Mouse (Mus musculus) hindbrain, embryonic 16.5 days (tissue): ENCODE measurements around the gene Ythdf1. TPM values are rescaled to one million over a fixed set of nuclear protein-coding genes. Genes with fewer than 3 reads are reported as not detected.

Source experiments
- ATAC-seq: fragments of 200-750 bp; cut with Nextera tagmentation; 2 replicates; pipeline ENCODE4 v1.8.0; 2017; ENCODE audit warnings: moderate TSS enrichment, moderate library complexity
- H3K27ac ChIP-seq: fragments of 300-500 bp; sonication (generic); 2 replicates; pipeline ENCODE4 v1.5.1; 2014; ENCODE audit warnings: low read depth, mild to moderate bottlenecking, control low read depth, low read length, moderate library complexity
- H3K27me3 ChIP-seq: fragments of 300-500 bp; sonication (generic); replicated peaks from 2 replicates; pipeline ENCODE4 v1.6.1; 2014; ENCODE audit warnings: low read length; ENCODE audit not compliant: control insufficient read depth, insufficient read depth
- H3K36me3 ChIP-seq: fragments of 300-500 bp; sonication (generic); 2 replicates; pipeline ENCODE4 v1.6.1; 2014; ENCODE audit warnings: mild to moderate bottlenecking, low read length, moderate library complexity, mixed read lengths; ENCODE audit not compliant: control insufficient read depth, insufficient read depth
- H3K4me1 ChIP-seq: fragments of 300-500 bp; sonication (generic); 2 replicates; pipeline ENCODE4 v1.6.1; 2014; ENCODE audit warnings: low read depth, low read length; ENCODE audit not compliant: control insufficient read depth, insufficient read depth
- H3K4me2 ChIP-seq: fragments of 300-500 bp; sonication (generic); 2 replicates; pipeline ENCODE4 v1.6.1; 2014; ENCODE audit warnings: mild to moderate bottlenecking, low read length, control low read depth, moderate library complexity
- H3K4me3 ChIP-seq: fragments of 300-500 bp; sonication (generic); 2 replicates; pipeline ENCODE4 v1.5.1; 2014; ENCODE audit warnings: mild to moderate bottlenecking, low read length, control low read depth, moderate library complexity
- H3K9ac ChIP-seq: fragments of 300-500 bp; sonication (generic); 2 replicates; pipeline ENCODE4 v1.6.1; 2014; ENCODE audit warnings: low read depth, mild to moderate bottlenecking, control low read depth, low read length, moderate library complexity
- H3K9me3 ChIP-seq: fragments of 300-500 bp; sonication (generic); 2 replicates; pipeline ENCODE4 v1.6.1; 2014; ENCODE audit warnings: mild to moderate bottlenecking, low read length, moderate library complexity; ENCODE audit not compliant: control insufficient read depth
- WGBS: fragments of 180-500 bp; shearing (Covaris S2); extraction: QIAGEN DNeasy Blood & Tissue Kit; methylation state at CpG from one replicate; pipeline ENCODE4 v1.1.7; 2014; 5-methylcytosine and 5-hydroxymethylcytosine counted together
- polyA plus RNA-seq: library from polyadenylated mRNA; unstranded; fragments of >200 nt; fragmentation: Nextera tagmentation; extraction: Ambion mirVana; gene quantifications from 2 replicates; pipeline ENCODE4 v1.2.1, GENCODE M21; 2015

The Ythdf1 gene
- polyA plus RNA-seq, 1 experiment from 2014 or later = 12.0 TPM

DNA sequence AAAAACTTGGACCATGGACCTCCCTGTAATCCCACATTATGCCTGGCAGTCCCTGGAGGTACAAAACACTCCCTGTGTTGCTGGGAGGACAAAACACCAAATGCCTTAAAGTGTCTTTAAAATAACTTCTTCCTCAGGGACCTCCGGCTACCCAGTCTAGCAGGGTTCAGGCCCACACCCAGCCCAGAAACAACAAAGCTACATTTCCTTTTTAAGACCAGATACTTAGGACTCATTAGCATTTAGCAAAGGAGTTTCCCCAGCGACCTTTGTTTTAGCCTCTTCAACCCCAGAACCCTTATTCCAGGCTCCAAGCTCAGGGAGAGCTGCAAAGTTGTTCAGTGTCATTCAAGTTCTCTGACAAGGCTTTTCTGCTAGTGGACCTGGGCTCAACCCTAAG lies 32.9 kb upstream of the Ythdf1 start:
- Histone ChIP-seq H3K4me2 (peak overlapping the region; percentile 74), H3K4me3 (peak overlapping the region; percentile 53), H3K27ac (peak overlapping the region; percentile 68), H3K36me3 (no peaks in the 10 kb centered on the region), H3K9ac (peak overlapping the region; percentile 73), H3K27me3 (no peaks in the 10 kb centered on the region), H3K4me1 (peaks cover 25% of the 10 kb centered on the region), H3K9me3 (no peaks in the 10 kb centered on the region)
- no peak for ATAC-seq
- WGBS = 9% methylated on average over 2 of the region's 2 CpGs

DNA sequence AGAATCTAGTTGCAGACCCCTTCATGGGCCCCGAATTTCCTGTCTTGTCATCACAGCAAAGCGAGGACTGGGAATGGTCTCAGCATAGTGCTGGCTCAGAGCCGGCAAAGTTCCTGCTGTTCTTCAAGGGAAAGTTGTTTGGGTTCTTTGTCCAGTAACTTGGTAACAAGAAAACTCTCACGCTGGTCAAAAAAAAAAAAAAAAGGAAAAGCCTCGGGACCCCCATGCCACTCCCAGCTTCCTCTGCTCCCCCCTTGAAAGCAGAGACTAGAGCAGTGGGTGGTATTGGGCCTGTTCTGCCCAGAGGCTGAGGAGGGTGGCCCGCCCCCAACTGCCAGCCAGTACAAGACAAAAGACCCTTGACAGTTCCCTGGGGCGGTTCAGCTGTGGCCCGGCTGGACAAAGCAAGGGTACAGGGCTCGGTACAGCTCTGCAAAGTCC lies 32.0 kb upstream of the Ythdf1 start:
- H3K9ac ChIP-seq = peak overlapping the region; percentile 73
- H3K36me3 ChIP-seq = no peaks in the 10 kb centered on the region
- peak overlapping the region; percentile 53 for H3K4me3 ChIP-seq
- H3K27ac ChIP-seq = peak overlapping the region; percentile 68
- no peaks in the 10 kb centered on the region for H3K27me3 ChIP-seq
- H3K4me2 ChIP-seq = peak overlapping the region; percentile 74
- H3K9me3 ChIP-seq = no peaks in the 10 kb centered on the region
- ATAC-seq = peak; percentile 78
- H3K4me1 ChIP-seq = peaks cover 25% of the 10 kb centered on the region
- 2% methylated on average over 9 of the region's 9 CpGs for WGBS

DNA sequence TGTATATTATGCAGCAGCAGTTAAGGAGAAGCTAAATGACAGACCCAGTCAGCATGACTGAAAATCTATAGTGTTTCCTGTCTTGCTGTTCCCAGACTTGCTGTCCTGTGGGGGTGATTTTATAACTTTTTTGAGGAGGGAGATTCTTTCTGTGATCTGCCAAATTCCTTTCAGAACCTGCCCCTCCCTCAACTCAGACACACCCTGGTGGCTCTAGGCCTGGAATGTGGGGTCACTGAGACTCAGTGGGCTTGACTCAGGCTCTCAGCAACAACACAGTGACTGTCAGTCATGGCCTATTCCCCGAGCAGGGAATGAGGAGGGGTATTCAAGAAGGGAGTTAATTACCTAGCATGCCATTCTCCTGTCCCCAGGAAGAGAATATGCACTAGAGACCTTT lies 29.2 kb upstream of the Ythdf1 start:
- Histone ChIP-seq H3K9me3 (no peaks in the 10 kb centered on the region), H3K9ac (no peak overlapping the region), H3K4me3 (no peak overlapping the region), H3K27ac (no peak overlapping the region), H3K4me2 (no peak overlapping the region), H3K36me3 (no peaks in the 10 kb centered on the region), H3K4me1 (peaks cover 24% of the 10 kb centered on the region), H3K27me3 (no peaks in the 10 kb centered on the region)
- no peak for ATAC-seq
- 15% methylated on average over 1 of the region's 1 CpGs for WGBS

DNA sequence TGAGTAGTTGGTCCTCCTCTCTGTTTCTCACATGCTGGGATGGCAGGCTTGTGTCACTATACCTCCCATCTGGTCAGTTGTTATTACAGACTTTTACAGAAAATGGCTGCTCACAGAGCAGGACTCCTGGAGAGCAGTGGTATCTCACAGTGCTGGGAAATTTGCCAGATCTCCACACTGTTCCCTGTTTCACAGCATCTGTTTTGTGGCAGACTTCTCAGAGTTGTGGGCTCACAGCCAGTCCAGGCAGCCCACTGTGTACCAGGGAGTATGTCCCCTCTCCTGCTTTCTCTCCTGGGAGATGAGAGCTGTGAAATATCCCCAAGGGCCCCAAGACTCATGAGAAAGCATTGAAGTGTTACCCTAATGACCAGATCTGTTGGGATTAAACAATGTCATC lies 21.1 kb upstream of the Ythdf1 start:
- no peak overlapping the region for H3K4me3 ChIP-seq
- no peaks in the 10 kb centered on the region for H3K27me3 ChIP-seq
- H3K4me2 ChIP-seq = no peak overlapping the region
- no peaks in the 10 kb centered on the region for H3K9me3 ChIP-seq
- ATAC-seq = 0 out of 2 replicates have a peak, but pooled peaks have one; percentile 52
- no peak overlapping the region for H3K9ac ChIP-seq
- H3K27ac ChIP-seq = peak overlapping the region; percentile 42; the same call in 1 of the 2 replicates
- H3K4me1 ChIP-seq = no peaks in the 10 kb centered on the region
- peaks cover 4% of the 10 kb centered on the region; the same call in 1 of the 2 replicates for H3K36me3 ChIP-seq

DNA sequence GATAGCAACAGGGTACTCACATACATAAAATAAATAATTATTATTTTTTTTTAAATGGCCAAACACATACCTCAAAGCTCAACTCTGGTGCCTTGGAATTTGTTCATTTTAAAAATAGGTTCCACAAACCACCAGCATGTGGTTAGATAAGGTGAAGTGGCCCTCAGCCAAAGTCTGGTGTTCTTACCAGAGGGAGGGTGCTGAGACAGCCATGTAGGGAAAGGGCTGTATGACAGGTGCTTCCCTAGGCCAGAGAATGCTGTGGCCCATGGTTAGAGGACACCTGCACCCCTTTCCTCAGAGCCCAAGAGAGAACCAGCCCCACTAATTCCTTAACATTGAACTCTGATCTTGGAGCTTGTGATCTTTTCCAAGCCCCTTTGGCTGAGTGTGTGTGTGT lies 19.4 kb upstream of the Ythdf1 start:
- no peaks in the 10 kb centered on the region for H3K4me1 ChIP-seq
- no peak overlapping the region for H3K4me3 ChIP-seq
- peaks cover 4% of the 10 kb centered on the region; the same call in 1 of the 2 replicates for H3K36me3 ChIP-seq
- H3K9me3 ChIP-seq = no peaks in the 10 kb centered on the region
- no peak overlapping the region for H3K9ac ChIP-seq
- ATAC-seq = no peak
- H3K4me2 ChIP-seq = no peak overlapping the region
- H3K27me3 ChIP-seq = no peaks in the 10 kb centered on the region
- H3K27ac ChIP-seq = no peak overlapping the region

DNA sequence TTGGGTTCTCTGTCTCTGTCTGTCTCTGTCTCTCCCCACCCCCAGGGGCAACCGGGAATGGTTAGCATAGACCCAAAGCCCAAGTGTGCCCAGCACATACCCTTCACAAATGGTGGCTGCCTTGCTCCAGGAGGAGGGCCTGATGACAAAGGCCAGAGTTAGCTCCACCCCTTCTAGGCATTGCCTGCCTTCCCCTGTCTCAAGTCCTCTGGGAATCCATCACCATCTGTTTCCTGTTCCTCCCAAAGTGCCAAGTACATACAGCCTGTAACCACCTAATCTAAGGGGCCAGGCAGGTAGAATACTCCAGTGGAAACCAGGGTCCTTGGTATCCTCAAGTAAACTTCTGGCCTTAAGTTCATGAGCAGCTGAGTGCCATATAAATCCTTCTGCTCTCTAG lies 11.7 kb upstream of the Ythdf1 start:
- no peak overlapping the region for H3K9ac ChIP-seq
- 80% methylated on average over 1 of the region's 1 CpGs for WGBS
- ATAC-seq = no peak
- H3K36me3 ChIP-seq = no peaks in the 10 kb centered on the region
- no peaks in the 10 kb centered on the region for H3K27me3 ChIP-seq
- H3K4me1 ChIP-seq = no peaks in the 10 kb centered on the region
- no peaks in the 10 kb centered on the region for H3K9me3 ChIP-seq
- no peak overlapping the region for H3K4me3 ChIP-seq
- no peak overlapping the region for H3K4me2 ChIP-seq
- H3K27ac ChIP-seq = no peak overlapping the region

DNA sequence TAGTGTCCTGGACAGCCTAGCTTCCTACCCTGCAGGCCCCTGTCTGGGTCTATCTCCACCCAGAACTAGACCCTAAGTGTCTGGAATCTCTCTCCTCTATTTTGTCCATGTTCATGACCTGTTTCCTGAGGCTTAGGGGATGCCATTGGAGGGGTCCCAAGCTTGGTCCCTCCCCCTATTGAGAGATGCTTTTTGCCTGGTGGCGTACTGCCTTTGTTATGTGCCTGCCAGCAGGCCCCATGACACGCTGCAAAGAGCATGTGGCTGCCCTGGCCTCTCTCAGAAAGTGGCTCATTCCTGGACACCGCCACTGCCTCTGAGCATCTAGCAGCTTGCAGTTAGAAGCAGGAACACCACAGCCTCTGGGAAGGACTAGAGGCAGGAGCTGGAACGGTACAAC lies 8.0 kb upstream of the Ythdf1 start, which contains the start of gene Birc7:
Birc7 (plus strand) TSS at position 301 of the 400 bp plus-strand sequence.
- 36% methylated on average over 4 of the region's 4 CpGs for WGBS
- ATAC-seq = 0 out of 2 replicates have a peak, but pooled peaks have one; percentile 11
- Histone ChIP-seq H3K27me3 (no peaks in the 10 kb centered on the region), H3K9me3 (no peaks in the 10 kb centered on the region), H3K9ac (no peak within 1 kb of the TSS), H3K4me2 (no peak within 1 kb of the TSS), H3K4me1 (no peaks in the 10 kb centered on the region), H3K4me3 (no peak within 1 kb of the TSS), H3K36me3 (no peaks in the 10 kb centered on the region), H3K27ac (no peak within 1 kb of the TSS)

DNA sequence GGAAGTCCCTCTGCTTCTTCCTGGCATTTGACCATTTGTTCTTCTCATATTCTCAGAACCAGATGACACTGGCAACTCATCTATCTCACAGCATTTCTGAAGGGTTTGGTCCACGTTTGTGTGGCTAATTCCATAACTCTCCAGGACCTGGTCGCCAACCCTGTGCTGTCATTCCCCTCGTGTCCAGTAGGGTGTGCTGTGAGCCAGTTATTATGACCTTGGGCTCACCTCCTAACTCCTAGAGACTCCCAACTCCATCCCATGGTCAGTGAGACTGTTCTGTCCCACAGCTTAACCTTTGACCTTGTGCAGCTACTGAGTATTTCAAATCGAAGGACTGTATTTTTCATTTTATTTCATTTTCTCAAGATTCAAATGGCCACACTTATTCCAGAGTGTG lies 4.4 kb upstream of the Ythdf1 start:
- no peaks in the 10 kb centered on the region for H3K36me3 ChIP-seq
- H3K4me2 ChIP-seq = no peak overlapping the region
- no peaks in the 10 kb centered on the region for H3K4me1 ChIP-seq
- WGBS = 5% methylated on average over 4 of the region's 4 CpGs
- H3K9ac ChIP-seq = no peak overlapping the region
- no peaks in the 10 kb centered on the region for H3K27me3 ChIP-seq
- no peak overlapping the region for H3K27ac ChIP-seq
- no peak overlapping the region for H3K4me3 ChIP-seq
- H3K9me3 ChIP-seq = no peaks in the 10 kb centered on the region
- no peak for ATAC-seq

DNA sequence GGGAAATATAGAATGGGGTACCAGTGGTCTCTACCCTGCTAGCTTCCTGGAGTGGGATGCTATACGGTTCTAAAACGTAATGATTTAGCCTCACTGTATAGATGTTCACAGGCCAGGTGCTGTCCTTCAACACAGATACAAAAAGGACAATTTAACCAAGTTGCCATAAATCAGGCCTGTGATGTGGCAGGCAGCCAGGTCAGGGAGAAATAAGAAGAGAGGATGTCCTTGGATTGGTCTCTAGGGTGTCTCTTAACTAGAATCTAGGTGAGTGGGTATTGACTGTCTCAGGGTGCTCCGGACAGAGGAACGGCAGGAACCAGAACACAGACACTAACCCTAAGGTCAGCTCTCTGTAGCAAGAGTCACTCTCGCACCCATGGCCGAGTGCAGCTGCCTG lies 2.0 kb upstream of the Ythdf1 start:
- ATAC-seq = no peak
- Histone ChIP-seq H3K4me1 (peaks cover 9% of the 10 kb centered on the region), H3K4me2 (no peak overlapping the region), H3K4me3 (no peak overlapping the region), H3K9me3 (no peaks in the 10 kb centered on the region), H3K27ac (no peak overlapping the region), H3K27me3 (no peaks in the 10 kb centered on the region), H3K36me3 (peaks cover 1% of the 10 kb centered on the region; the same call in 1 of the 2 replicates), H3K9ac (no peak overlapping the region)
- WGBS = 86% methylated on average over 6 of the region's 6 CpGs
